Mouse (Mus musculus) B cell, adult 2 months (primary cell): ENCODE measurements at regions not wholly inside any gene's neighbourhood (a gene's known extent, or its start where the extent isn't known, plus 50 kb on each side); places are given as distances from the start of the nearest gene placed in this dataset.

Experiments used
- DNase-seq, 2 experiments: peaks; one replicate each; pipeline ENCODE4 v3.0.0; 2022

GRCm38 (mm10) chr8:104051540-104051882 is 49.9 kb upstream of the Cdh5 start:
- no peak for DNase-seq
